Mouse (Mus musculus): ENCODE data around the gene Marc1.
A peak's percentile ranks its signal among the peaks of the same experiment; 100 is the strongest.

Marc1 gene

GRCm38 (mm10) chr1:184810780-184811575 is at the start of gene Marc1:
TSS of gene Marc1 (minus strand) at chr1:184811313.
- no peak for DNase-seq (ENCODE audit: low spot score)

DNA sequence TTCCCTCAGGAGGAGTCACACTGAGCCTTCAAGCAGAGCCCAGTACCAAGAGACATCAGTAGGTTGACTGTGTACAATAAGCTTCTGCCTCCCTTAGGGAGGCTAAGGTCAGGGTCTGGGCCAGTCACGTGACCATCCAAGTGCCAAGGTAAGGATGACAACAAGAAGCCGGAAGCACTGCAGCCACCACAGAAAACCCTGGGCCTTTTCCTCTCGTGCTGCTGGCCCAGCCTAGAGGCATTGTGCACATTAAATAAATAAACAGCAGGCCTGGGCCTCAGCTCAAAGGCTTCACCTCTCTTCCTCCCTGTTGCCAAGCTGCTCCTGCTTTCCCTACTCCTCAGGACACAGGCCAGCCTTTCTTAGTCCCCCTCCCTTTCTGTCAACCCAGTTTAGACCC is 49.2 kb upstream of the Marc1 start:
- peak; percentile 60 for DNase-seq (ENCODE audit: low spot score)

GRCm38 (mm10) chr1:184858253-184858652 is 47.1 kb upstream of the Marc1 start:
- peak; percentile 57 for DNase-seq (ENCODE audit: low spot score)

- no peak for DNase-seq (ENCODE audit: low spot score)
These were observed 46.1 kb upstream of the Marc1 start for GRCm38 (mm10) chr1:184857216-184857615.

DNA sequence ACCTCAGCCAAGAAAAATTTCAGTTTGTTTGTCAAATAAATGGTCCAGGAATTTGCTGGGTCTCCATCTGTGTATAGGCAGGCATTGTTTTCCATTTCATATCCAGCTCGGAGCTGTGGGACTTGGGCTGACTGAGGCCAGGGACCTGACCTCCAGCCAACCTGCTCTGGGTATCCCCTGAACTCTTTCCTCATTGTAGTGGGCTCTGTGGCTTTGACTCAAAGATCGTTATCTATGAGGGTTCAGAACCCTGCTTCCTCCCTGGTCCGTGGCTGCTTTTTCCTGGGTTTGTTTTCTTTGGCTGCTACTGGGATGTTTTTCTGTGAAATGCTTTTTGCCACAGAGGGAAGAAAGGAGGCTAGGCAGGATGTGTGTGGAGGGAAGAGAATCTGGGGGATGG is 42.8 kb upstream of the Marc1 start:
- no peak for DNase-seq (ENCODE audit: low spot score)

DNA sequence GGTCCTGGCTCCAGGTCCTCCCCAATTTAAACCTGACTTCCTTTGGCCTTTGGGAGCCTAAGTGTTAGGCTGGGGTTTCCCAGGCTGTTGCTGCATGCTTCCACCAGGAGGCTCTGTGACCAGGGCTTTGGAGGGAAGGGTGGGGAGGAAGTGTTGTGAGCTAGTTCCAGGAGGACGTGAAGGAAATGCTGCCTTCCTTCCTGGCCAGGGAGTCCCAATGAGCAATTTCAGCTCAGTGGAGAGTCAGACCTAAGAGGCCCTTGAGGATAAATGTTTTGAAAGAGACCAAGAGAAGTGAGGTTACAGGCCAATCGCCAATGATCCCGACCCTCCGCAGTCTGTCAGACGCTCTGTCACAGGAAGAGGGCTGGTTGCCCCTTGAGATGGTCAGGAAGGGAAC is 42.2 kb upstream of the Marc1 start:
- peak; percentile 92 for DNase-seq (ENCODE audit: low spot score)

DNA sequence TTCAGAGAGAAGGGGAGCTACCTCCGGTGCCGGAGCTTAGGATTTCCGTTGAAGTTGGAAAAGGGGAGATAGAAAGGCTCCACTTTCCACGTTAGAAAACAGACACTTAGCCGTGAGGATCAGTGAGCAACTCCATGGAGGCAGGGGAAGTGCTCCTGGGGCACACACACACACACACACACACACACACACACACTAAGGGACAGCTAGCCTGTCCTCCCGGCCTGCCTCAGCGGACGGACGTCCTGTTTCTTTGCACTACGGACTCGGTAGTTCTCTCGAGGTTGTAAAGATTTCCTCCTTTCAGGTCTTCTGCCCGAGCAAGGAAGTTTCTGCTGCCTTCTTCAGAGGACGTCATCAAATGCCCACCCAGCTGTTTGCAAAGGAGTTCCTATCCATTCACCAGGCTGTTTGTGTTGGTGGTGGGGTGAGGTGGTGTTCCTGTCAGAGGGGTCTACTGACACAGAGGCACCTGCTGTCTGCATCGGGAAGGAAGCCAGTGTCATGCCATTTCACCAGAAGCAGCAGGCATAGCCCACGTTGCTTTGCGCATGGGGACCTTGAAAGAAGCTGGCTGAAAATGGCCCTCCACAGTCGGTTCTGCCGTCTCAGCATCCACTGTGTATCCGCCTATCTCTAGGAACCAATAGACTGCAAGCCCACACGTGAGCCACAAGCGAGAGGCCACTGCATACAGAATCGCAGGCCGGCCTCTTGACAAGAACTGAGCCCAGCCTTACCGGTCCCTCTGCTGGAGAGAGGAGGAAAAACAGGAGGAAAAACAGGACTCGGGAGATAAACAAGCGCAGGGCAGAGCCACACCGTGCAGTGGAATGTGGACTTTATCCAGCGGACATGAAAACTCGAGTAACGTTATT is 40.9 kb upstream of the Marc1 start:
- peak; percentile 94 for DNase-seq (ENCODE audit: low spot score)

DNA sequence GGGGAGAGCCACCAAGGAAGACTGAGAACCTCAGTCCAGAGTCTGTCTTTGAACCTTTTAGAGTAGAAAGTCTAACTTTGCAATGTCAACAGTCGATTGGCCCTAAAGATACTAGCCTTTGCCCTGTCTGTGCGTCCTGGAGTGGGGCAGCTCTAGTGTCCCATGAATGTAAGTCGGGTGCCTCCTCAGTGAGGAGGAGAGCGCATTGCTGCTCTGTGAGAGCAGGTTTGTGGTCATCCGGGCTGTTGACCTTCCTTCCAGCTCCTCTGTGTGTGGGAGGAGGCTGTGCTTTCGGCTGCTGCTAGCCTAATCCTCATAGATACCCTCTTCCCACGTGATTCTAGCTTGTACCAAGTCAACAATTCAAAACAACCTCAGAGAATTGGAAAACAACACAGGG is 40.1 kb upstream of the Marc1 start:
- DNase-seq (ENCODE audit: low spot score), result no peak

DNA sequence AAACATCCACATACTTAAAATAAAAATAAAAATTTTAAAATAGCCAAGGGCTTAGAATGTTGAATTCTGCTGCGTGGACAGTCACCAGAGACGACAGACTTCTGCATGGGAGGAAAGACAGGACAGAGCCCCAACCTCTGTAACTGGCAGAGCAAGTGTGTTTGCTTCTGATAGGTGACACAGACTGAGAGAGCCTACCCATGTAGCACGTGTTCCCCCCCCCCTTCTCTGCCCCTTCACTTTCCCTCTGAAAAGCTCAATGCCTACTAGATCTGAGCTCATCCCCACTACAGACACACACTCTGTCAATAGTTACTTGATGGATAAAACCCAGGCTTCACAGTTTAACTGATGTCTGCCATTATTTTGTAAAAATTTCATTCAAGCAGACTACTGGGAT is 35.9 kb upstream of the Marc1 start:
- DNase-seq (ENCODE audit: low spot score), result no peak

DNA sequence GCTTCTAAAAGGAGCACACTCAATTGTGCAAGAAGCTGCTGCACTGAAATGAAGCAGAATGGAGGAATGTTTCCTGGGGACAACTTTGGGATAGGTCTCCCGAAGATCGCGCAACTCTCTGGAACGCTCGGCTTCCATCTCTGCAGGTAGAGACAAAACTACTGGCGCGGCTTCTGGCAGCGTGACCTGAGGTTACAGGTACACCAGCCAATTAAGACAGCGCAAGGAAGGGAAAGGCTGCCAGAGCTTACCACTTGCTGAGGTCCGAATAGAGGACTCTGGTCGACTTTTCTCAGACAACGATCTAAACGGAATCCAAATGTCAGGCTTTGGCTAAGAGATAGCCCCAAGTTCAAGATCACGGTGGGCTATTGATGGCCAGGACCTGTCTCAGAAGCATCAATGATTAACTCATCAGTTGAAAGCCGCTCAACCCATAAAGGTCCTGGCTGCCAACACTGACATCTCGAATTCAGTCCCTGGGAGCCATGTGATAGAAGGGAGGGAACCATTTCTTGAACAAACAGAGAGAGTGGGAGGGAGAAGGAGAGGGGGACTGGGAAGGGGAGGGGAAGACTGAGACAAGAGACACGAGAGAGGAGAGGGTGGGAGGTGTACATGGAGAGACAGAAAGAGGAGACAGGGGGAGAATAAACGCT is 35.1 kb upstream of the Marc1 start, which contains the start of gene Marc2:
Gene Marc2 (minus strand): TSS at position 360 of the 659 bp plus-strand sequence.
- no peak for DNase-seq (ENCODE audit: low spot score)

DNA sequence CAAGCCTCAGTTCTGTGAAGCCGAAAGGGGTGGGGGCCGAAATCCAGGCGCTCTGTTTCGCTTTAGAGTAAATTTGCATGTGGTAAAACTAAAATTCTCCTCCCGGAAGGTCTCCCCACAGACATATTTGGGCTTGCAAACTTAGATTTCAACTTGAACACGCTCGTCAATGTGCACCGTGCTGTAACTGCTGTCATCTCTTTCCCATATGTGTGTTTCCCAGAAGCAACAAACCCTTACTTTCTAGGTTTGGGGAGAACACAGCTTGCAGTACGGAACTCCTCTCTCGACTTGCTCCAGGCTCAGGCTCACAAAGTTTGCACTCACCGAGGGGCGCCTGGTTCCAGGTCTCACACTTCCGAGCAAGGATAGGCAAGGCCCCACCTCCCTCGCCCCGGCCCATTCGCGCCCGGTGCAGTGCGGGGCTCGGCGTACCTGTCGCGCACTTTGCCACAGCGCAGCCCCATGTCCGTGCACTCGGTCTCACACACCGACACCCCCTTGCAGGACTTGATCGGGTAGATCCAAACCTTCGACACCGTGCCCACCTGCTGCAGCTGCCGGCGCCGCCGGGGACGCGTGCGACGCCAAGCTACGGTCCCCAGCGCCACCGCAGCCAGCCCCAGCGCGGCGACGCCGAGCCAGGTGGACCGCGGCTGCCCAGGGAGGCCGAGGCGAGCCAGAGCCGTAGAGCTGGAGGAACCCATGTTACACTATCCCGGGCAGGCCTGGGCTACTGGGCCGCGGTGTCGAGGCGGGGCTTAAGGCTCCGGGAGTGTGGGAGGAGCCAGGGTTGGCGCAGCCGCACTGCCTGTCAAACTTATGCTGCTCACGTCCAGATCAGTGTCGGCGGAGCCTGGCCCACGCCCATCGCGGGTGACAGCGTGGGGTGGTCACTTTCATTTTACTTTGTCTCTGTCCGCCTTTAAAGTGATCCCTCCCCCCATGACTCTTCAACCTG is 34.3 kb upstream of the Marc1 start:
- DNase-seq (ENCODE audit: low spot score), result peak; percentile 94

DNA sequence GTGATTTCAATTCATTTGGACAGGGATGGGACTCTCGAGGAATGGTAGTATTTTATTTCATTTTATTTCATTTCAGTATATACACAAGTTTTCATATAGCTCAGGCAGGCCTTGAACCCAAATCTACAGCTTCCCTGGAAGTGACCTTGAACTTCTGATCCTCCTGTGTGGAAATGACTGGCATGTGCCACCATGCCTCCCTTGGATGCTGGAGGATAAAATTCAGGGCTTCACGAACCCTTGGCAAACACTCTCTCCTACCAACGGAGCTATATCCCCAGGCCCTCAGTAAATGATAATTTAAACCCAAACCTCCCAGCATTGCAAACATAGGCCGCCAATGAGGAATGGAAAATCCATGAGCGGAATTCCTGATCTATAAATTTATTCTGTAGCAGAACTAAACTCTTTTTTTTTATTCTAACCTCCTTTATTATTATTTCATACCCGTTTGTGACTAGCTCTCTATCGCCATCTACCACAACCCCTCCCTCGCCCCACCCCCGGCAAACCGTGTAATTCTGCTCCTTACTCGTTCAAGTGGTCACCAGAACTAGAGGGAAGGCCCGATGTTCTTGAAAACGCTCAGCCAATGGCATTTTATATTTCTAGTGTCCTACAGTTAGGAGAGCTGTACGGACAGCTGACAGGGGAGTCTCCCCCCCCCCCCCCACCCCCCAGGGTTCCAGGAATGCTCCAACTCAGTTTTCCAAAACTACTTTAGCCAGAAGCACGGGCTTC is 33.4 kb upstream of the Marc1 start:
- DNase-seq (ENCODE audit: low spot score), result peak; percentile 58

DNA sequence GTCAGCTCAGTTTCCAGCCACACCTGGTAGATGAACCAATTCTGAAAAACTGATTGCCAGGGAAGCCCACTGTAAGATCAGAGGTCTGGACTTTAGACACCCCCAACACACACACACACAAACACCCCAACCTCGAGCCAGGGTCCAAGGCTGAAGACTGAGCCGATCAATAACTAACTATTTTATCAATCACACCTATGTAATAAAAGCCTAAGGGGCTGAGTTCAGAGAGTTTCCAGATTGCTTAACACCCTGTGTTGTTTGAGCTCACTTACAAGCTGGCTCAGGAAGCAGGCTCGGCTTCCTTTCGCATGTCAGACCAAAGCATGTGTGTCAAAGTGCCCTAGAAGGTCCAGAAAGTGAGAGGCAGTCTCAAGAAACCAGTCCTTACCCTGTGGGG is 26.5 kb upstream of the Marc1 start:
- no peak for DNase-seq (ENCODE audit: low spot score)

GRCm38 (mm10) chr1:184836350-184836749 is 25.2 kb upstream of the Marc1 start:
- DNase-seq (ENCODE audit: low spot score), result no peak

DNA sequence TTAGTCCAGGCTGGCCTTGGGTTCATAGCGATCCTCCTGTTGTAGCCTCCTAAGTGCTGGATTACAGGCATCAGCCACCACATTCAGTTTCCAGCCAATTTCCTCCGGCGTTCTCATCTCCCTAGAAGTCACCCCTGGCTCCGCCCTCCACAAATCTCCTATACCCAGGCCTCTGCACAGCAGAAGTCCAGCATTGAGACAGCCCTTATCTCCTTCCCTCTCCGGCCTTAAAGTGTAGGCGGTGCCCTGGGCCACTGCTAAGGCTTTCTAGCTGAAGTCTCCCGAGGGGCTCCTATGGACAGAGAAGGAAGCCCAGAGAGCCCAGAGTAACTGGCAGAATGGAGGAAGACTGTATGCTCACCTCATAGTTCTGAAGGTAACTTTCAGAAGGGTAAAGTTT is 22.4 kb upstream of the Marc1 start:
- no peak for DNase-seq (ENCODE audit: low spot score)

DNA sequence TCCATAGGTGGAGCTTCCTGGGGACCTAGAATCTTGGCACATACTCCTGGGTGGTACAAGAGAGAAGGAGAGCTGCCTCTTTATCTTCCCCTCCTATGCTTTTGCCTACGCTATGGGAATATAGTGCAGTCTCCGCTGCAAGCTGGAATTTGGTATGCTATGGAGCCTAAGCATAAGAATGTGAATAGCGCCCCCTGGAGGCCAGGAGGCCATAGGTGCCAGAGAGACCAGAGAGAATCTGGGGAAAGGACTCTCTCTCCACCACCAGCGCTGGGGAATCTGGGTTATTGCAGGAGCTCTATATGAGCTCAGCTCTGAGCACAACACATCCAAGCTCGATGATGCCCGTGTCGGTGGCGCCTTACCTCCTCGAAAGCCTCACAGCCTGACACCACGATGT is 21.1 kb upstream of the Marc1 start:
- DNase-seq (ENCODE audit: low spot score), result no peak

DNA sequence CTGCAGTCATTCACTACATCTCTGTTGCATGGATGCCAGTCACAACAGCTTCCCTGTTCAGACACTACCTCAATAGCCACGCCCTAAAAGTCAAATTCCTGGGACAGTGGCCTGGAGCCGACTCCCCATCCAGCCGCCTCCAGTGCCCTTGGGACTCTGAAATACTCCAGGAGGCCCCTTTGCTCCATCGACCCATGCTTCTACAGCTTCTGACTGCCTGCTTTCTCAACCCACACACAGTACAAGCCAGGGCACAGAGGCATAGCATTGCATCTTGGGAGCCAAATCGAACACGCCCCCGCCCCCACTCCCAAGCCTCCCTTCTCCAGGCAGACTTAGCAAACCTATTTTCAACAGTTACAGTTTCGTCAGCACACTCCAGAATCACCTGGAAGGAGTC is 18.8 kb upstream of the Marc1 start:
- no peak for DNase-seq (ENCODE audit: low spot score)

GRCm38 (mm10) chr1:184827175-184827701 is 16.1 kb upstream of the Marc1 start:
- DNase-seq (ENCODE audit: low spot score), result no peak

DNA sequence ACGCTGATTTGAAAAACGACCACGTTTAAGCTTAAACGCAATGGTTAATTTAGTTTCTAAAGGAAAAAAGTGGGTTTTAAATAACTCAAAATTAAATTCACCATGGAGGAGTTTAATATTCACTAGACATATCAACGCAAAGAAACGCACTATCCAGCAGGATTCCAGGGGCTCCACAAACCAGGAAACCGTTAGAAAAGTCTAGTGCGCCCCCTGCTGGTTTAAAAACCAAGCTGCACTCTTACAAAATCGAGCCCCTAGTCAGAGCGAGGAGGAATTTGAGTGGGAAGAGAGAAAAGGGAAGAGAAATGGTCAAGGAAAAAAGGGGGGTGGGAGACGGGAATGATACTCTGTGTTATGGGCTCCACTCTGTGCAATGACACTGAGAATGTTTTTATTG is 14.0 kb upstream of the Marc1 start:
- DNase-seq (ENCODE audit: low spot score), result peak; percentile 29

DNA sequence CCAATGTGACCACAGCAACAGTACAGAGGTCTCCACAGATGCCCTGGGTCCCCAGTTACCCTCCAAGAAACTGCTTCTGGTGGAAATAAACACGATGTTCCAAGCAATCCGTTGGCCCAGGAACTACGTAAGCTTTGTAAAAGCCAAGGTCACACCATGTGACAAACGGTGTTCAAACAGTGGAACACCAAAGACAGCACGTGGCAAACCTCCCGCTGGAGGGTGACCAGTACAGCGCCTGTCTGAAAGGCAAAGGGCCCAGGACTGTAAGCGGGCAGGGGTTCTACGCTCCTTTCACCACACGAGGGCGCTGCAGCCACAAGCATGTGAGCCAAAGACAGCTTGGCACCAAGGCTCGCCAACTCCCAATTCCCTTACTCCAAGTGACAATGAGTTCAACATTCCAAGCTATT is 13.3 kb upstream of the Marc1 start:
- peak; percentile 92 for DNase-seq (ENCODE audit: low spot score)

Measured in lung, postnatal 25 days (tissue).